Mouse (Mus musculus): ENCODE data around the gene Cyp2g1. TPM values are rescaled to one million over a fixed set of nuclear protein-coding genes. Genes with fewer than 3 reads are reported as not detected.

The Cyp2g1 gene
- not detected in 2 replicates for polyA plus RNA-seq (2012; ENCODE audit: low replicate concordance)

DNA sequence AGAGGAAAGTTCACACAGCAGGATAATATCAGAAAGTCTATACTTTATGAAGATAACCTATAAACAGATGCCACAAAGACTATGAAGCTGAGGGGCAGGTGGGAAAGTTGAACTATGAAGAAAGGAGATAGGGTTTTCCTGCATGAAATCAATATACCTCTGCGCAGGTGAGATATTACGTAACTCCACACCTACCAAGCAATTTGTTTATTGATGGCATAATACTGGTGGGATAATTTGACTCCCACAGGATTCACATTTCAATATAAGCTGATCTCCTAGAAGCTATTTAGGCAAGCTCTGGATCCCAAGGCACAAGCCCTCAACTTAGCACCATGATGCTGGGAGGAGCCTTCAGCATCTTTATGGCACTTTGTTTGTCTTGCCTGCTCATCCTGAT lies at the start of gene Cyp2g1:
TSS of gene Cyp2g1 (plus strand) at position 301 of the 400 bp plus-strand sequence.

DNA sequence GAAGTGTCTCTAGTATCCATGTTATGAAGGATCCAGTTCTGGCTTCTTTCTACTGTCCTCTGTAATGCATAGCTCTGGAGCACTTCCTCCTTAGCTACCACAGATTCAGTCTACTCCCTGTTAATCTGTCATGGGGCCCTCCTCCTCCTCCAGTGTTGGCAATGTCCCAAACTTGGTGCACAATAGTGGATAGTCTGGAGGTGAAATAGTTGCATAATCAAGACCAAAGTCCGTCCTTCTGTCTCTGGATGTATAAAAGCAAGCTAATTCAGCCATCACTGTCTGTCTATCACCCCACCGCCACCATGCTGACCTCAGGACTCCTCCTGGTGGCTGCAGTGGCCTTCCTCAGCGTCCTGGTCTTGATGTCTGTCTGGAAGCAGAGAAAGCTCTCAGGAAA lies 26.4 kb downstream of the Cyp2g1 start, which contains the start of gene Cyp2a5:
TSS of gene Cyp2a5 (plus strand) at position 247 of the 400 bp plus-strand sequence.

Other genes starting within 250 kb of the Cyp2g1 start
- not detected in 2 replicates for gene Vmn1r185, start 190.4 kb upstream of the Cyp2g1 start, polyA plus RNA-seq (2012; ENCODE audit: low replicate concordance)
- not detected in 2 replicates for gene Cyp2b23, start 122.5 kb upstream of the Cyp2g1 start, polyA plus RNA-seq (2012; ENCODE audit: low replicate concordance)
- not detected in 2 replicates for gene Cyp2b19, start 51.8 kb upstream of the Cyp2g1 start, polyA plus RNA-seq (2012; ENCODE audit: low replicate concordance)
- gene Cyp2a5, start 26.4 kb downstream of the Cyp2g1 start, polyA plus RNA-seq (2012; ENCODE audit: low replicate concordance) = not detected in 2 replicates
- not detected in 2 replicates for gene Cyp2a22, start 130.5 kb downstream of the Cyp2g1 start, polyA plus RNA-seq (2012; ENCODE audit: low replicate concordance)
- gene Cyp2a12, start 220.2 kb downstream of the Cyp2g1 start, polyA plus RNA-seq (2012; ENCODE audit: low replicate concordance) = not detected in 2 replicates